Mouse (Mus musculus): ENCODE measurements around the gene Aifm1.

- no peak for TF ChIP-seq CTCF (IDR thresholded peaks at IDR 0.05; ENCODE audit: extremely low read depth, insufficient read depth, low read length)
- no peak for TF ChIP-seq POLR2A (IDR thresholded peaks at IDR 0.05; ENCODE audit: extremely low read depth, insufficient read depth, low read length)
These were observed 49.7 kb downstream of the Aifm1 start for GRCm38 (mm10) chrX:48463636-48464035.
